Mouse (Mus musculus) heart, embryonic 11.5 days (tissue): Measurements from ENCODE around the gene Zfp593. TPM values are rescaled to one million over a fixed set of nuclear protein-coding genes. Genes with fewer than 3 reads are reported as not detected.

Experiments
- ATAC-seq: fragments of 200-750 bp; cut with Nextera tagmentation; replicated peaks from 2 replicates; pipeline ENCODE4 v1.8.0; 2017; ENCODE audit warnings: moderate library complexity; ENCODE audit not compliant: insufficient number of reproducible peaks, low FRiP score, low TSS enrichment
- H3K27ac ChIP-seq: fragments of 300-500 bp; sonication (generic); 2 replicates; pipeline ENCODE4 v1.5.1; 2014; ENCODE audit warnings: mild to moderate bottlenecking, low read depth, low read length
- H3K27me3 ChIP-seq: fragments of 300-500 bp; sonication (generic); 2 replicates; pipeline ENCODE4 v1.6.1; 2014; ENCODE audit warnings: mild to moderate bottlenecking, low read length, mixed read lengths; ENCODE audit not compliant: control insufficient read depth, insufficient read depth
- H3K36me3 ChIP-seq: fragments of 300-500 bp; sonication (generic); 2 replicates; pipeline ENCODE4 v1.6.1; 2014; ENCODE audit warnings: mild to moderate bottlenecking, low read length, moderate library complexity, mixed read lengths; ENCODE audit not compliant: control insufficient read depth, insufficient read depth
- H3K4me1 ChIP-seq: fragments of 300-500 bp; sonication (generic); 2 replicates; pipeline ENCODE4 v1.6.1; 2014; ENCODE audit warnings: low read length; ENCODE audit not compliant: control insufficient read depth, insufficient read depth
- H3K4me2 ChIP-seq: fragments of 300-500 bp; sonication (generic); 2 replicates; pipeline ENCODE4 v1.6.1; 2014; ENCODE audit warnings: mild to moderate bottlenecking, moderate library complexity
- H3K4me3 ChIP-seq: fragments of 300-500 bp; sonication (generic); 2 replicates; pipeline ENCODE4 v1.5.1; 2014; ENCODE audit warnings: low read depth, low read length
- H3K9ac ChIP-seq: fragments of 300-500 bp; sonication (generic); 2 replicates; pipeline ENCODE4 v1.6.1; 2014; ENCODE audit warnings: mild to moderate bottlenecking, low read depth, low read length, moderate library complexity
- H3K9me3 ChIP-seq: fragments of 300-500 bp; sonication (generic); replicated peaks from 2 replicates; pipeline ENCODE4 v1.6.1; 2016; ENCODE audit warnings: low read length; ENCODE audit not compliant: control insufficient read depth
- WGBS: fragments of 180-500 bp; shearing (Covaris S2); extraction: QIAGEN DNeasy Blood & Tissue Kit; methylation state at CpG from one replicate; pipeline ENCODE4 v1.1.7; 2014; ENCODE audit not compliant: insufficient replicate concordance; 5-methylcytosine and 5-hydroxymethylcytosine counted together
- polyA plus RNA-seq: library from polyadenylated mRNA; unstranded; fragments of >200 nt; fragmentation: Nextera tagmentation; extraction: Ambion mirVana; gene quantifications from 2 replicates; pipeline ENCODE4 v1.2.1, GENCODE M21; 2014

The Zfp593 gene
- polyA plus RNA-seq, 1 experiment from 2014 or later, result 11.5 TPM

DNA sequence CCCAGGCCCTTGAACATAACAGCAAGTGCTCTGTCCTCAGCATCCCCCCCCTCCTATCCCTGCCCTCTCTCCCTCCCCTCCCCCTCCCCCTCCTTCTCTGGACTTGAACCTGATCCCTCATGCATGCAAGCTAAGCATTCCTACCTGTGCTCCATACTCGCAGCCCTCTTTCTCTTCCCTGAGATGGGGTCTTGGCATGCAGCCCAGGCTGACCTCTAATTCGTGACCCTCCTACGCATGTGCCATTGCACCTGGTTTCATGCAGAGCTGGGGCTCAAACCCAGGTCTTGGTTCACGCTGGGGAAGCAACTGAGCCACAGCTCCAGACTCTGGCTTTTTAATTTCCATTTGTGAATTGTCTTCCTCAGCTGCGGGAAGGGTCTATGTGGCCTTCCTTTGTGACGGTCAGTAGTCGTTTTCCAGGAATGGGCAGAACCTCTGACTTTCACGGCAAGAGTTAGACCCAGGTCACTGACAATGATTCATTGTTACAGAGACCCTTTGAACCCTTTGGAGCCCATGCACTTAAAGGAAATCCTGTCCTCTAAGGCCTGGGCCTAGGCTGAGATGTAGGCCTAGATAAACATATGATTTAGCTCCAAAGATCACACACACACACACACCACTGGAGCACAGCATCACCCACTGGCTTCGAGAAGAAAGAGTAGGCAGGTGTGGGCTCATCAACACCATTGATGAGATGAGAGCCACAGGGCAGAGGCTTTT is 20.6 kb upstream of the Zfp593 start:
- H3K4me3 ChIP-seq, result no peak overlapping the region
- no peaks in the 10 kb centered on the region for H3K27me3 ChIP-seq
- no peak overlapping the region for H3K9ac ChIP-seq
- H3K9me3 ChIP-seq, result no peaks in the 10 kb centered on the region
- no peak overlapping the region for H3K4me2 ChIP-seq
- H3K27ac ChIP-seq, result no peak overlapping the region
- WGBS, result 71% methylated on average over 9 of the region's 9 CpGs
- no peak for ATAC-seq
- H3K36me3 ChIP-seq, result no peaks in the 10 kb centered on the region
- no peaks in the 10 kb centered on the region for H3K4me1 ChIP-seq

DNA sequence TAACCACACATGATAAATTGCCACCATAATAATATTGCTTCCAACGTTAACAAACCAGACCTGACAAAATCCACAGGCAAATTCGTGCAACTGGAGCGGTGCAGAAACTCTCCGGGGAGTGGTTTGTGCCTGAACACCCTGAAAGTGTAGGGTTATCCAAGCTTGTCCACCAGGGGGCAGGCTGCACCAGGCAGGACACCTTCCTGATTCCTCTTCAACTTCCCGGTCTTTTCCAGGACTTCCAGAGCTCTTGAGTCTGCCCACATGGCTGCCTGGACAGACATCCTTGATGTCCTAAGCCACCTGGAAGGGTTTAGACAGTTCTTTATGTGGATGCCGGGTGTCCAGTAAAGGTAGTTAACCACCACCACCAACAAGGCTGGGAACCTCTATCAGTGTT is 17.8 kb upstream of the Zfp593 start:
- no peak for ATAC-seq
- no peak overlapping the region for H3K27ac ChIP-seq
- H3K4me2 ChIP-seq, result no peak overlapping the region
- no peaks in the 10 kb centered on the region for H3K36me3 ChIP-seq
- WGBS, result 27% methylated on average over 6 of the region's 6 CpGs
- H3K27me3 ChIP-seq, result no peaks in the 10 kb centered on the region
- no peak overlapping the region for H3K4me3 ChIP-seq
- no peaks in the 10 kb centered on the region for H3K9me3 ChIP-seq
- H3K9ac ChIP-seq, result no peak overlapping the region
- no peaks in the 10 kb centered on the region for H3K4me1 ChIP-seq

DNA sequence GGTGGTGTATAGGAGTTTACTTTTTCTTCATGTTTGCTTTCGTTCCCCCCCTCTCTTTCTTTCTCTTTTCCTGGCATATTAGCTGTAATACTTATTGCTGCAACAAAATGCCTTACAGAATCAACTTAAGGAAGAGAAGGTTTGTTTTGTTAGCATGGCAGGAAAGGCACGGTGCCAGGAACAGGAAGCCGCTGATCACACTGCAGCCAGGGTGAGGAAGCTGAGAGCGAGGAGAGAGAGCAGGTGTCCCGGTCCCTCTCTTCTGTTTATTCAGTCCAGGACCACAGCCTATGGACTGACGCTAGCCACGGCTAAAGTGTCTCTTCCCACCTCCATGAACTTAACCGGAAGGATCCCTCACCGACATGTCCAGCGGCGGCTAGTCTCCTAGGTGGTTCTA is 13.0 kb upstream of the Zfp593 start:
- H3K9me3 ChIP-seq, result no peaks in the 10 kb centered on the region
- H3K27ac ChIP-seq, result no peak overlapping the region
- WGBS, result 58% methylated on average over 11 of the region's 11 CpGs
- H3K9ac ChIP-seq, result no peak overlapping the region
- no peak overlapping the region for H3K4me2 ChIP-seq
- H3K4me3 ChIP-seq, result no peak overlapping the region
- H3K27me3 ChIP-seq, result peaks cover 5% of the 10 kb centered on the region
- H3K4me1 ChIP-seq, result peaks cover 38% of the 10 kb centered on the region
- H3K36me3 ChIP-seq, result no peaks in the 10 kb centered on the region
- no peak for ATAC-seq

DNA sequence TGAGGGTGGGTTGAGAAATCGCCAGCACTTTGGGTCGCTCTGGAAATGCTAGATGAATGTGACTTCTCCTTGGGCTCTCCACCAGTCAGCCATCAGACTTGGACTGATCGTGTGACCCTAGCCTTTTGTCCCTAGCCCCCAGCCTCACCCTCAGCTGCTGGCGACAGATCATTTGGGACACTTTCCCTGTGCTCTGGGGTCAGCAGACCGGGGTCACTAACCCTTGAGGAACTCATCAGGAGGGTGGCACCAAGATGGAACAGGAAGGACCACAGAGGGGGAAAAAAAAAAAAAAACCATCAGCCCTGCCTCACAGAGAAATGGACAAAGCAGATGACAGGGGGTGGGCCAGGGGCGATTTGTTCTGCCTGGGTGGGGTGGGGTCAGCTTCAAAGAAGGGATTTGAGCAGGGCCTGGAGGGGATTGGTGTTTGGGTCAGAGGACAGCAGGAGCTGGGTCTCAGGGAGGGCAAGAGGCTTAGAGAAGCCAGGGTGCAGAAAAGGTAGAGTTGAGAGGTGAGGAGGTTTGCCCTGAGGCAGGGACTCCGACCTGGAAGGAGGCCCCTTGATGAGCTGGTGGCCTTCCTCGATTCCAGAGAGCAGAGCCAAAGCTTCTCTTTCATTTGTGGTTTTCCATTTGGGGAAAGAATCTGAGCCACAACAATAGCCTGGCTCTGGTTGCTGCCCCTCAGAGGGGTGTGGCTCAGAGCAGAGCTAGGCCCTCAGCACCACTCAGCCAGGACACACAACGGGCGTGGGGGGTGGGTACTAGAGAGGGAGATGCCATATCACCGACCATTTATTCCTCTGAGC is 12.0 kb upstream of the Zfp593 start:
- ATAC-seq, result no peak
- peaks cover 43% of the 10 kb centered on the region for H3K4me1 ChIP-seq
- WGBS, result 14% methylated on average over 11 of the region's 11 CpGs
- H3K4me2 ChIP-seq, result peak overlapping the region; percentile 55
- no peaks in the 10 kb centered on the region for H3K36me3 ChIP-seq
- H3K27me3 ChIP-seq, result peaks cover 13% of the 10 kb centered on the region
- peak overlapping the region; percentile 32 for H3K27ac ChIP-seq
- H3K9ac ChIP-seq, result peak overlapping the region; percentile 58
- no peaks in the 10 kb centered on the region for H3K9me3 ChIP-seq
- no peak overlapping the region for H3K4me3 ChIP-seq

DNA sequence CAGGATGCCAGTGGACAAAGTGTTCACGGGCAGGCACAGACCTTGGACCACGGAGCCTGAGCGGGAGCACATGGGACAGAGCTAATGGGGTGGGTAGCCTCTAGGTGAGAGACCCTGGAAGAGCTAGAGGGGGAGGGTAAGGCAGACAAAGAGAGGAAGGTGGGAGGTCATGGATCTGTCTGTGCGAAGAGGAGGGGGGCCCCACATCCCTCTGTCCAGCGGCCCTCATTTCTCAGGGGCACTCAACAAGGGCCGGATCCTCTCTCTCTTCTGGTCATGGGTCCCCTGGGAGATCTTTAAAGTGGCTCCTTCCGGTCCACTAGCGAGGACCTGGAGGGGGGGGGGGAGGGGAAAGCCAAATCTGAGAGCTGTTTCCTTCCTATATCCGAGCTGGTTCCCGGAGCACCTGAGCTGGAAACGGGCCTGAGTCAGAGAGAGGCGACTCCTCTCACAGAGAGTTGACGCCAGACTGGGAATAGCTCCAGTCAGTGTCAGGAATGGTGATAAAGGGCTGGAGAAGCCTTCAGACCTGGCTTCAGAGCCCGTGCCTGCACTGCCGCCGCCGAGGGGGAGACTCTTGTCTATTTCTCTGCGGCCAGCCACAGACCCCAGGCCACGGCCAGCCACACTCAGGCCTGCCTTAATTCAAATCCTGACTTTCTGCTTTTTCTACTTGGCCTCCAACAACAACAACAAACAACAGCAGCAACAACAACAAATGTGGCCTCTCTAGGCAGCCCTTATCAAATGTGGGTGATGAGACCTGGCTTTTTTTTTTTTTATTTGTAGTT is 11.2 kb upstream of the Zfp593 start:
- 9% methylated on average over 18 of the region's 19 CpGs for WGBS
- Histone ChIP-seq H3K27ac (peak overlapping the region; percentile 32), H3K4me3 (no peak overlapping the region), H3K36me3 (no peaks in the 10 kb centered on the region), H3K9ac (peak overlapping the region; percentile 58), H3K4me2 (peak overlapping the region; percentile 55), H3K9me3 (no peaks in the 10 kb centered on the region), H3K27me3 (peaks cover 21% of the 10 kb centered on the region), H3K4me1 (peaks cover 51% of the 10 kb centered on the region)
- 0 out of 2 replicates have a peak, but pooled peaks have one; percentile 16 for ATAC-seq

DNA sequence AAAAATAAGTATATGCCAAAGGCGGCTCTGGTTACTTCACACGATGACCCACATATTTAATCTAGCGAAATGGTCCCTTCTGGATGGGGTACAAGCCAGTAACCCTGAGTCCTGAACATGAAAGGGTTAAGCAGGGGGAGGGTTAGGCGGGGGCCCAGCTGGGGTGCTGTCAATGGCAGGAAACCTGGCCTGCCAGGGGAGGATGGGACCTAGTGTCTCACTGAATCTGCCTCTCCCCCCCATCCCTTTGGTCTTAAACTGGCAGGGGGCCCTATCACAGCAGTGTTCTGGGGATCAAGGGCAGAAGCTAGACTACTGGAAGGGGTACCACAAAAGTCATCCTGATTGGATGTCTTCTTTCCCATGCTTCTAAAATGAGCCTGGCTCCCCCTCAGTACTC is 10.5 kb upstream of the Zfp593 start:
- peak overlapping the region; percentile 55; the same call in 1 of the 2 replicates for H3K4me2 ChIP-seq
- H3K9ac ChIP-seq, result 0 out of 2 replicates have a peak overlapping the region, but pooled peaks have one; percentile 58
- 0 out of 2 replicates have a peak overlapping the region, but pooled peaks have one; percentile 32 for H3K27ac ChIP-seq
- peaks cover 28% of the 10 kb centered on the region for H3K27me3 ChIP-seq
- no peak overlapping the region for H3K4me3 ChIP-seq
- H3K4me1 ChIP-seq, result peaks cover 58% of the 10 kb centered on the region
- WGBS, result 32% methylated on average over 4 of the region's 4 CpGs
- no peaks in the 10 kb centered on the region for H3K36me3 ChIP-seq
- no peak for ATAC-seq
- no peaks in the 10 kb centered on the region for H3K9me3 ChIP-seq

DNA sequence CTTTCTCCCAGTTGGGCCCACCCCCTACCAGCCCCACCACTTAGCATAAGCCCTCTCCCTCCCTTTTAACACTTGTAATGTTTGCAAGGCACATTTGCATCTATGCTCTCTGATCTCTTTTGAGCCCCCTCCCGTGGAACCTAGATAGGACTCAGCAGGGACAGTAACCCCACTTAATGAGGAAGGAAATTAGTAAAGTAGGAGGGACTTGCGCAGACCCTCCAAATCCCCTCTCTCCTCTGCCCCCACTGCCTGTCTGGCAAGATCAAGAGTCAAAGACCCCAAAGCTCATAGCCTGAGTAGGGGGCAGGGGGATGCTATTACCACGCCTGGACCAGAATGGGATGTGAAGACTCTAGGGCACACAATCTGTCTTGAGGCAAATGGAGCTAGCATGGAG is 9.4 kb upstream of the Zfp593 start:
- peaks cover 69% of the 10 kb centered on the region for H3K4me1 ChIP-seq
- no peak overlapping the region for H3K4me3 ChIP-seq
- peaks cover 37% of the 10 kb centered on the region for H3K27me3 ChIP-seq
- no peak overlapping the region; the same call in 1 of the 2 replicates for H3K27ac ChIP-seq
- no peak overlapping the region for H3K9ac ChIP-seq
- H3K9me3 ChIP-seq, result no peaks in the 10 kb centered on the region
- no peak overlapping the region for H3K4me2 ChIP-seq
- 51% methylated on average over 3 of the region's 3 CpGs for WGBS
- no peaks in the 10 kb centered on the region for H3K36me3 ChIP-seq
- ATAC-seq, result no peak

DNA sequence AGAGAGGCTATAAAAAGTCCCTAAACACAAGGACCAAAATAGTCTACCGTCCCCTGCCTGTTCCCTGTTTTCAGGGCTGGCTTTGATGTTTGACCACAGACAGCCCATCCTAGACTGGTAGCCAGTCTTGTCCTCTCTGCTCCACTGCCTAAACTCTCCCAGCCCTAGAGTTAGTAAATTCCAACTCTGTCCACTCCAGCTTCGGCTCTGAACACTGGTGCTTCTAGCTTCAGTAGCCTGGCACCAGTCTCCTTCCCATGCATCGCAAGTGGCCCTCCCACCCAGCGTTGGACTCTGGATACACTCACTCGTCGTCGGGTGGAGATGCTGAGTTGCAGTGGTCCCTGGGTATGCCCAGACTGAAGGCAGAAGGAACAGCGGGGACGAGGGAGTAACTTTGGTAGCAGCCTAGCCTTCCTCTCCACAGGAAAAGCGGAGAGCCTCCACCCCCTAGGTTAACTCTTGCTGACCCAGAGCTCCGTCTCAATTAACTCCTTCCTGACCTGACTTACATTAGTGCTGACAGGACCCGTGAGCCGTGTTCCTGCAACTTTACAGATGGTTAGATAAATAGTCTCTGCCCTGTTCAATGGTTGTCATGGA is 8.4 kb upstream of the Zfp593 start, which contains the start of gene Grrp1:
Gene Grrp1 (minus strand): TSS at position 385 of the 603 bp plus-strand sequence.
- Histone ChIP-seq H3K27ac (peak within 1 kb of the TSS; percentile 25; the same call in 1 of the 2 replicates), H3K4me3 (peak within 1 kb of the TSS; percentile 53), H3K9me3 (no peaks in the 10 kb centered on the region), H3K9ac (peak within 1 kb of the TSS; percentile 57), H3K27me3 (peaks cover 39% of the 10 kb centered on the region), H3K4me1 (peaks cover 69% of the 10 kb centered on the region), H3K4me2 (peak within 1 kb of the TSS; percentile 80), H3K36me3 (no peaks in the 10 kb centered on the region)
- no peak for ATAC-seq
- 1% methylated on average over 13 of the region's 13 CpGs for WGBS
